Mouse (Mus musculus): ENCODE results near the gene Dclk1. TPM values are rescaled to one million over a fixed set of nuclear protein-coding genes. Genes with fewer than 3 reads are reported as not detected.

Dclk1 gene
- polyA plus RNA-seq, 1 experiment from 2014 or later: 44.8 TPM

GRCm38 (mm10) chr3:55420436-55421083 lies 178.4 kb downstream of the Dclk1 start:
- no peak overlapping the region for H3K27ac ChIP-seq (replicated peaks)
- WGBS: 63% methylated on average over 8 of the region's 8 CpGs
- no peak for DNase-seq (ENCODE audit: low spot score)
- H3K36me3 ChIP-seq (replicated peaks): no peaks in the 10 kb centered on the region
- H3K4me3 ChIP-seq: no peak overlapping the region
- peaks cover 40% of the 10 kb centered on the region for H3K4me1 ChIP-seq
- H3K27me3 ChIP-seq (replicated peaks; ENCODE audit: low read depth, poor library complexity, severe bottlenecking): no peaks in the 10 kb centered on the region
- H3K9me3 ChIP-seq: no peaks in the 10 kb centered on the region

DNA sequence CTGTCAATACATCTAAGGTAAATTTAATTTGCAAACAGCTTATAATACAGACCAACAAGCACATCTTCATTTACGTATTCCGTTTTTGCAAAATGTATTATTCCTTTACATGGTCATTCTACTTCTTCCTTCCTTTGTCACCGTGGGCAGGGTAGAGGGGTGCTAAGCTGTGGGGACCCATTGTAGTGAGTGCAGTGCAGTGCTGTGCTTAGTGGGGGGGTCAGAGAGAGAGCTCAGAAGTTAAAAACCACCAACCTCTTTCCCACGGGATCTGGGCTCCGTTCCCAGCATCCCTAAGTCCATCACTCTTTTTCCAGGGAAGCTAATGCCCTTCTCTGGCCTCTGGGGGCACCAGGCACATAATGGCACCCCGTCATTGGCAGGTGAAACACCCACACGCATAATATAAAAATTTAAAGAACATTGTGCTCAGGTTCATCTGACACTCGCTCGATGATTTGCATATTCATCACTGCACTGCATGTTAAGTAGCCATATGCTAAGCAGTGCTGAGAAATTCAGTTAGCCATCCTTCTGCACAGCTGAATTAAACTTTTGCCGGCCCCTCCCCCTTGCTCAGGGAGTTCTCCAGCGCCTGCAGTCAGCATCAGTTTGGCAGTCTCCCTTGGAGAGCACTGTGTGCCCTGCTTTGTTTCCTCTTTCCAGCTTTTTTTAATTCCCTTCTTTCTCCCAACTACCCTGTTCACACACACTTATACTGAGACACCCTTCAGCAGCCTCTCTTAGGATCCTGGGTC lies 181.7 kb downstream of the Dclk1 start:
- Histone ChIP-seq H3K27ac (replicated peaks) (no peak overlapping the region), H3K4me3 (peak overlapping the region; percentile 34), H3K27me3 (replicated peaks; ENCODE audit: low read depth, poor library complexity, severe bottlenecking) (no peaks in the 10 kb centered on the region), H3K9me3 (no peaks in the 10 kb centered on the region), H3K4me1 (peaks cover 32% of the 10 kb centered on the region), H3K36me3 (replicated peaks) (no peaks in the 10 kb centered on the region)
- WGBS: 26% methylated on average over 11 of the region's 11 CpGs
- DNase-seq (ENCODE audit: low spot score): peak; percentile 42

GRCm38 (mm10) chr3:55430022-55430549 lies 187.9 kb downstream of the Dclk1 start:
- 96% methylated on average over 2 of the region's 2 CpGs for WGBS

DNA sequence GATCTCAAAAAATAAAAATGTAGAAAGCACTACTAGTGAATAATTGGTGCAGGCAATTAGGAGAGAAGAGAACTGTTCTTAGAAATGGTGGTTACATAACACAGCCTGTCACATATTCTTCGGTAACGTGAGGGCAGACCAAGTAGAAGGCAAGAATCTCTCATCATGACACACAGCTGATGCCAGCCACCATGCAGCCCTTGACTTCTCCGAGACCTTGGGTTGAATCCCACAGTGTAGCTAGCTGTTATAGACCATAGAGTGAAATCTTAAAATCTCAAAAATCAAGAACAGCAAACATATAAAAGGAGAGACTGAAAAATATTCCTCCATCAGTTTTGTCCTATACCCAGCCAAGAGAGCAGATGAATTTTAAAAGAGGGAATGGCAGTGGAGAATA lies 189.1 kb downstream of the Dclk1 start:
- no peak overlapping the region for H3K4me3 ChIP-seq
- no peaks in the 10 kb centered on the region for H3K27me3 ChIP-seq (replicated peaks; ENCODE audit: low read depth, poor library complexity, severe bottlenecking)
- WGBS: 96% methylated on average over 3 of the region's 3 CpGs
- H3K27ac ChIP-seq (replicated peaks): no peak overlapping the region
- H3K9me3 ChIP-seq: no peaks in the 10 kb centered on the region
- no peak for DNase-seq (ENCODE audit: low spot score)
- no peaks in the 10 kb centered on the region for H3K36me3 ChIP-seq (replicated peaks)
- 0 out of 2 replicates have a peak, but pooled peaks cover 1% of the 10 kb centered on the region for H3K4me1 ChIP-seq

More at GRCm38 (mm10) chr3:55430022-55430549, 187.9 kb downstream of the Dclk1 start:
- Histone ChIP-seq H3K9me3 (no peaks in the 10 kb centered on the region), H3K27me3 (replicated peaks; ENCODE audit: low read depth, poor library complexity, severe bottlenecking) (no peaks in the 10 kb centered on the region), H3K4me3 (no peak overlapping the region), H3K27ac (replicated peaks) (no peak overlapping the region), H3K4me1 (no peaks in the 10 kb centered on the region), H3K36me3 (replicated peaks) (no peaks in the 10 kb centered on the region)
- DNase-seq (ENCODE audit: low spot score): no peak

GRCm38 (mm10) chr3:55434276-55434675 lies 192.1 kb downstream of the Dclk1 start:
- H3K9me3 ChIP-seq: no peaks in the 10 kb centered on the region
- no peak for DNase-seq (ENCODE audit: low spot score)
- no peaks in the 10 kb centered on the region for H3K27me3 ChIP-seq (replicated peaks; ENCODE audit: low read depth, poor library complexity, severe bottlenecking)
- no peak overlapping the region for H3K27ac ChIP-seq (replicated peaks)
- 88% methylated on average over 1 of the region's 1 CpGs for WGBS
- H3K4me3 ChIP-seq: no peak overlapping the region
- no peaks in the 10 kb centered on the region for H3K36me3 ChIP-seq (replicated peaks)
- H3K4me1 ChIP-seq: peaks cover 7% of the 10 kb centered on the region; the same call in 1 of the 2 replicates

DNA sequence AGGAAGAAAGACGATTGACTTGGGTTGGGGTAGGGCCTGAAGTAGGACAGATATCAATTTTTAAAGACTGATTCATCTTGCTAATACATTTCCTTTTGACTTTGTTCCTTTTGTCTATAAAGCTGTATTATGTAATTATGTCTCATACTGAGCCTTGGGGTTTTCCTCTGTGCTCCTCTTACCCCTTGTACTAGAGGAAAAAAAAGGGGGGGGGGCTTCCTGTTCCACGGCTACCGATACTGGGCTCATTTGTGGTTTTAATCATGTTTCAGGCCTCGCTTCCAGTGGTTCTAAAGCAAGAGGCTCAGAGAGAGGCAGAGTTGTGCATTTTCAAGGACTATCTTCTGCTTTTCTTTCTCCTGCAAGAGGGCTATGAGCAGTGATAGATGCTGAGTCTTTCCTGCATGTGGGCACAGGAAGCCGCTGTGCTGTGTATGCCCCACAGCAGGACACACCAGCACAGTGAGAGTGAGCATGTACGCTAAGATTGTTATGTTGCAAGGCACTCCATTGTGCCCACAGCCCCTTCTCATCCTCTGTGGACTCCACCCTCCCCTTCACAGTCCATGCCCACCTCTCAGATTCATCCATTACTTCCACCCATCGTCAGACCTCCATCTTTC lies 196.8 kb downstream of the Dclk1 start:
- Histone ChIP-seq H3K4me1 (peaks cover 14% of the 10 kb centered on the region), H3K9me3 (no peaks in the 10 kb centered on the region), H3K36me3 (replicated peaks) (no peaks in the 10 kb centered on the region), H3K4me3 (no peak overlapping the region), H3K27me3 (replicated peaks; ENCODE audit: low read depth, poor library complexity, severe bottlenecking) (no peaks in the 10 kb centered on the region), H3K27ac (replicated peaks) (no peak overlapping the region)
- 81% methylated on average over 7 of the region's 7 CpGs for WGBS
- DNase-seq (ENCODE audit: low spot score): no peak

DNA sequence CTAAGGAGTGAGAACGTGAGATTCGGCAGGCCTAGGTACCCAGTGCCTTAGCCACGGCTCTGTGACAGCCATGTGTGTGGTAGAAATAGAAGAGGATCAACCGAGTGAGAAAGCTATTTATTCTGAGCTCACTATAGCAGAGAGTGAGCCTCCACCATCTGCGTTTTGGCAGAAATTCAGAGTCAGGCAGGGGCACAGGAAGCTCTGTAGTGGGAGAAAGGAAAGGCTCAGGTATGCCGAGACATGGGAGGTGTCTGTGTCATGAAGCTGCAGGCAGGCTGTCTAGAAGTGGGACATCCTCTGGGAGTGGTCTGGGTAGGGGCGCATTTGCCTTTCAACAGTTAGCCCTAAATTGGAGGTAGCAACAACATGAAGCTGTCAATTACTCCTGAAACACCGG lies 198.2 kb downstream of the Dclk1 start:
- H3K27ac ChIP-seq (replicated peaks): no peak overlapping the region
- no peaks in the 10 kb centered on the region for H3K9me3 ChIP-seq
- H3K4me1 ChIP-seq: peaks cover 14% of the 10 kb centered on the region
- WGBS: 73% methylated on average over 8 of the region's 8 CpGs
- H3K36me3 ChIP-seq (replicated peaks): no peaks in the 10 kb centered on the region
- no peaks in the 10 kb centered on the region for H3K27me3 ChIP-seq (replicated peaks; ENCODE audit: low read depth, poor library complexity, severe bottlenecking)
- no peak overlapping the region for H3K4me3 ChIP-seq
- no peak for DNase-seq (ENCODE audit: low spot score)

DNA sequence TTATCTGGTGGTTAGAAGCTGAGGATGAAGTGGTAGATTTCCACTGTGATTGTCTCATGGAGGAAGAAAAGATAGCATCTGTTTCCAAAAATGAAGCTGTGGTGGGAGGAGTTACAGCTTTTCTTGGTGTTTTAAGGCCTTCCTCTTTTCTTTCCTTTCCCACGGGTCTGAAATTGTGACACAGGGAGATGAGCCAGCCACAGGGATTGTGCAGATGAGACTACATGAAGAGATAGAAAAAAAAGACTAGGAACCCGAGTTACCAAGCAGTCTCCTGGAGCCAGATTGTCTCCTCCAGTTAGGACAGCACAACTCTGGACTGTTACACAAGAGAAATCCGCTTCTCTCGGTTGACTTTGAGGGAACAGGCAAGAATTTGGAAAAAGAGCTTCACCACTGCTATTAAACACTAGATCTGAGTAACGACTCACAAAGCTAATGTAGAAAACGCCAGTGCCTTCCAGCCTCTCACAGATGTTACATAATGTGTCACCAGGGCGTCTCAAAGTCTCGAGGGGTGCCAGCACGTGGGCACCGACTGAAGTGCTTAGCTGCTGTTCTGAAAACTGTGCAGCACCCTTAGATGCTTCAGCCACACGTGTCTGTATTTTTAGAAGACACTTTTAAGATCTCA lies 200.0 kb downstream of the Dclk1 start:
- H3K4me1 ChIP-seq: peaks cover 11% of the 10 kb centered on the region
- 87% methylated on average over 11 of the region's 11 CpGs for WGBS
- no peak overlapping the region for H3K4me3 ChIP-seq
- no peak for DNase-seq (ENCODE audit: low spot score)
- H3K27ac ChIP-seq (replicated peaks): no peak overlapping the region
- H3K9me3 ChIP-seq: no peaks in the 10 kb centered on the region
- no peaks in the 10 kb centered on the region for H3K27me3 ChIP-seq (replicated peaks; ENCODE audit: low read depth, poor library complexity, severe bottlenecking)
- H3K36me3 ChIP-seq (replicated peaks): no peaks in the 10 kb centered on the region

DNA sequence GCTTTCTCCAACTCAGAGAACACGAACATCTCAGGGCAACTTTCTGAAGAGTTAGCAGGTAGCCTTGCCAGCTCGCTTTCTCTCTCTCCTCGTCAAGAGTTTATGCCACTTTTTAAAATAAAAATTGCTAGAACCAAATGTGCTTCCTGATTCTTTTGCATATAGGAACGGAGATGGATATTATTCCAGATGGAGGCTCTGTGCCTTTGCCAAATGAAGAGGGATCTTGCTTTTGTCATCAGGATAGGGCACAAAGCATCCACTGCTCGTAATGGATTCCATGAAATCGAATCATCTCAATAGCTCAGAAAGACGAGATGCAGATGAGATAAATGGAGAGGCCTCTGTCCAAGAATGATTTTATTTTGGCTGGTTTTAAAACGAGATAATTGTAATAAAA lies 201.1 kb downstream of the Dclk1 start:
- Histone ChIP-seq H3K9me3 (no peaks in the 10 kb centered on the region), H3K27me3 (replicated peaks; ENCODE audit: low read depth, poor library complexity, severe bottlenecking) (no peaks in the 10 kb centered on the region), H3K27ac (replicated peaks) (no peak overlapping the region), H3K4me1 (peaks cover 14% of the 10 kb centered on the region), H3K36me3 (replicated peaks) (no peaks in the 10 kb centered on the region), H3K4me3 (no peak overlapping the region)
- DNase-seq (ENCODE audit: low spot score): no peak
- WGBS: 89% methylated on average over 8 of the region's 8 CpGs

DNA sequence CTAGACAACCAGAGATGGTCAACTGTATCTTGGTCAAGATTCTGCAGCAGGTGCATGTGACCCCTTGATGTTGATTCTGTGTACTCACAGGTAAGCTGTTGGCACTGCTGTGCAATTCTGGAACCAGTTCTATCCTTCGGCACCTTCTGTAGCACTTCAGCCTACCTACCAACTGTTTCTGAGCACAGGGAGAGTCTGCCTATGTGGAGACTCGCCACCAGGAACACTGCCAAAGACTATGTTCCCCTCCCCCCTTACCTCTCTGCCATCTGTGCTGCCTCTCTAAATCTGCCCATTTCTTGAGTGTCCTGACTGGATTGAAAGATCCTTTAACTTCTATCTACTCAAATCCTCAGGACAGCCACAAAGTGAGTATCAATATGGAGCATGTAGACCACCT lies 201.6 kb downstream of the Dclk1 start:
- WGBS: 95% methylated on average over 2 of the region's 2 CpGs
- H3K9me3 ChIP-seq: no peaks in the 10 kb centered on the region
- no peak for DNase-seq (ENCODE audit: low spot score)

DNA sequence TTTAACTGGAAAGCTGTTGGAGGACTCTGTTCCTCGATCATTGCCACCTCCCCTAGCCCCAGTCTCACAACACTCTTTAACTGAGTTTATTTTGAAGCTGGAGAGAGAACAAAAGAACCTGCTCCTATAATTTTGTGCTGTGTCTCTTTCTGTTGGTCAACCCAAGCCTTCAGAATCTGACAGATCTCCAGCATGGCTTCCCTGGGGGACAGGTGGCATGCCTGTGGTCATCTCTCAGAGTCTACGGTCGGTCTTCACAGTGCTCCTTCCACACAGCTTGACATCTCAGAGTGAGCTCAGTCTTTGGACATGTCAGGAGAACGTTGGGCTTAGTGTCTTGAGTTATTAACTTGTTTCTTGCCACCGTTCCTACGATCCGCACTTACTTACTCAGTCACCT lies 204.5 kb downstream of the Dclk1 start:
- DNase-seq (ENCODE audit: low spot score): no peak
- H3K27me3 ChIP-seq (replicated peaks; ENCODE audit: low read depth, poor library complexity, severe bottlenecking): no peaks in the 10 kb centered on the region
- no peaks in the 10 kb centered on the region; the same call in 1 of the 2 replicates for H3K9me3 ChIP-seq
- H3K4me1 ChIP-seq: 0 out of 2 replicates have a peak, but pooled peaks cover 4% of the 10 kb centered on the region
- no peak overlapping the region for H3K27ac ChIP-seq (replicated peaks)
- H3K36me3 ChIP-seq (replicated peaks): no peaks in the 10 kb centered on the region
- no peak overlapping the region for H3K4me3 ChIP-seq
- 91% methylated on average over 7 of the region's 7 CpGs for WGBS

More for the DNA sequence above, 201.6 kb downstream of the Dclk1 start:
- no peaks in the 10 kb centered on the region for H3K36me3 ChIP-seq (replicated peaks)
- H3K27ac ChIP-seq (replicated peaks): no peak overlapping the region
- no peaks in the 10 kb centered on the region for H3K27me3 ChIP-seq (replicated peaks; ENCODE audit: low read depth, poor library complexity, severe bottlenecking)
- H3K4me1 ChIP-seq: peaks cover 14% of the 10 kb centered on the region
- no peak overlapping the region for H3K4me3 ChIP-seq

All from embryonic facial prominence, embryonic 10.5 days (tissue).